Comparison of ENCODE assay signal across 12 mouse cellular contexts in the genomic region with DNA sequence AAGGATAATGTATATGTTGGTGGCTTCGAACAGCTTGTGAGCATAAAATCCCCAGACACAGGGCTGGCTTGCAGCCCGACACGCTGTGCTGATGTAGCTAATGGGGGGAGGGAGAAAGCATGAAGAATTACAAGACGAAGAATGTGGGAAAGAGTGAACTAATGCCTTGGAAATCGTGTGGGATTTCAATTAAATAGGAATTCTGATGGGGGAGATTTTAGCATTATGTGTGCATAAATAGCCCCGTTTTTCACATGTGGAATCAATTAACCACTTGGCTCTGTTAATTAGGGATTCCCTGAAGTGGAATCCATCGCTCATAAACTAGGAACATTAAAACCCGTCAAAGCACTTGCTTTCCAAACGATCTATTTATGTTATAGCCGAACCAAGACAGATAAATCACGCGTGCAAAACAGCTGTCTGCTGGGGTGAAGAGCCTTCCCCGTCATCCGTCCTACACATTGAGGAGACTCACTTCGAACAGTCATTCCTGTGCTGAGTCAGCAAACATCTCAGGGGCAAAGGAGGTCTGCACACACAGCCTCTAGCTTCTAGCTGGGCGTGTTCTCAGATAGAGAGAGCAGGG.
DNase-seq lines count a peak whose midpoint lies in the region; ATAC-seq and TF ChIP-seq lines count a peak whose summit lies in the region.
"Had no signal": no experiment of that assay in that cellular context is flagged by ENCODE, and none has a peak within 500 bp of the region (broad histone marks: within the 10 kb centered on the region; RNA-seq: fewer than 3 reads in every experiment).

No protein-coding gene starts in this region.

- no peak for TF ChIP-seq CTCF in gastrocnemius, adult 2 months (IDR thresholded peaks at IDR 0.05)

- no peaks in the 10 kb centered on the region for H3K36me3 ChIP-seq in midbrain, embryonic 11.5 days (ENCODE audit: control insufficient read depth, insufficient read depth, low read length)
- no peaks in the 10 kb centered on the region for H3K36me3 ChIP-seq in midbrain, embryonic 13.5 days
- no peaks in the 10 kb centered on the region for H3K36me3 ChIP-seq in forebrain, embryonic 16.5 days (ENCODE audit: control insufficient read depth, insufficient read depth)
- no peaks in the 10 kb centered on the region for H3K36me3 ChIP-seq in neural tube, embryonic 15.5 days

- H3K9ac ChIP-seq in midbrain, embryonic 11.5 days (ENCODE audit: low read length), result no peak overlapping the region
- H3K9ac ChIP-seq in midbrain, embryonic 13.5 days (replicated peaks), result no peak overlapping the region
- H3K9ac ChIP-seq in forebrain, embryonic 16.5 days (replicated peaks; ENCODE audit: low read depth, low read length), result no peak overlapping the region
- H3K9ac ChIP-seq in neural tube, embryonic 15.5 days (replicated peaks), result no peak overlapping the region

- H3K4me1 ChIP-seq in midbrain, embryonic 11.5 days (ENCODE audit: control insufficient read depth, insufficient read depth, low read length), result no peaks in the 10 kb centered on the region
- 0 out of 2 replicates have a peak, but pooled peaks cover 3% of the 10 kb centered on the region for H3K4me1 ChIP-seq in midbrain, embryonic 13.5 days (replicated peaks)
- peaks cover 13% of the 10 kb centered on the region for H3K4me1 ChIP-seq in forebrain, embryonic 16.5 days (replicated peaks; ENCODE audit: control insufficient read depth, insufficient read depth, low read length)
- peaks cover 12% of the 10 kb centered on the region for H3K4me1 ChIP-seq in neural tube, embryonic 15.5 days

- no peaks in the 10 kb centered on the region for H3K27me3 ChIP-seq in midbrain, embryonic 11.5 days (ENCODE audit: control insufficient read depth, insufficient read depth, low read length)
- no peaks in the 10 kb centered on the region for H3K27me3 ChIP-seq in midbrain, embryonic 13.5 days
- no peaks in the 10 kb centered on the region for H3K27me3 ChIP-seq in forebrain, embryonic 16.5 days (replicated peaks; ENCODE audit: control insufficient read depth, insufficient read depth, low read length)
- H3K27me3 ChIP-seq in neural tube, embryonic 15.5 days (replicated peaks), result no peaks in the 10 kb centered on the region

- H3K4me2 ChIP-seq in midbrain, embryonic 11.5 days, result no peak overlapping the region
- H3K4me2 ChIP-seq in midbrain, embryonic 13.5 days (replicated peaks), result no peak overlapping the region
- H3K4me2 ChIP-seq in forebrain, embryonic 16.5 days (ENCODE audit: low read length), result peak overlapping the region; percentile 22
- H3K4me2 ChIP-seq in neural tube, embryonic 15.5 days, result peak overlapping the region; percentile 34

- H3K4me3 ChIP-seq in gastrocnemius, adult 2 months, result peak overlapping the region; percentile 33; the same call in 1 of the 2 replicates
- H3K4me3 ChIP-seq in midbrain, embryonic 11.5 days (ENCODE audit: low read depth, low read length), result no peak overlapping the region
- no peak overlapping the region for H3K4me3 ChIP-seq in midbrain, embryonic 13.5 days (replicated peaks)
- H3K4me3 ChIP-seq in forebrain, embryonic 16.5 days (replicated peaks; ENCODE audit: low read length), result no peak overlapping the region
- no peak overlapping the region for H3K4me3 ChIP-seq in neural tube, embryonic 15.5 days (replicated peaks)
- H3K4me3 ChIP-seq: layer of hippocampus, adult 2 months had no signal

- ATAC-seq in midbrain, embryonic 11.5 days (ENCODE audit: low FRiP score), result no peak
- no peak for ATAC-seq in midbrain, embryonic 13.5 days
- ATAC-seq in forebrain, embryonic 16.5 days, result peak; percentile 47; the same call in 1 of the 2 replicates
- ATAC-seq in neural tube, embryonic 15.5 days (ENCODE audit: low FRiP score), result peak; percentile 77

- 79% methylated on average over 16 of the region's 16 CpGs for WGBS in midbrain, embryonic 11.5 days
- 68% methylated on average over 16 of the region's 16 CpGs for WGBS in midbrain, embryonic 13.5 days
- WGBS in forebrain, embryonic 16.5 days, result 20% methylated on average over 16 of the region's 16 CpGs
- 22% methylated on average over 16 of the region's 16 CpGs for WGBS in neural tube, embryonic 15.5 days

- no peaks in the 10 kb centered on the region for H3K9me3 ChIP-seq in midbrain, embryonic 11.5 days (ENCODE audit: control insufficient read depth, low read length)
- no peaks in the 10 kb centered on the region for H3K9me3 ChIP-seq in midbrain, embryonic 13.5 days
- no peaks in the 10 kb centered on the region for H3K9me3 ChIP-seq in forebrain, embryonic 16.5 days (ENCODE audit: control insufficient read depth, low read length)
- H3K9me3 ChIP-seq in neural tube, embryonic 15.5 days (replicated peaks), result no peaks in the 10 kb centered on the region

- H3K27ac ChIP-seq in gastrocnemius, adult 2 months, result no peak overlapping the region
- H3K27ac ChIP-seq in midbrain, embryonic 11.5 days (ENCODE audit: low read depth, low read length), result no peak overlapping the region
- H3K27ac ChIP-seq in midbrain, embryonic 13.5 days, result no peak overlapping the region
- peak overlapping the region; percentile 53 for H3K27ac ChIP-seq in forebrain, embryonic 16.5 days (ENCODE audit: low read length)
- H3K27ac ChIP-seq in neural tube, embryonic 15.5 days (replicated peaks), result 0 out of 2 replicates have a peak overlapping the region, but pooled peaks have one; percentile 9
- H3K27ac ChIP-seq: layer of hippocampus, adult 2 months had no signal

- DNase-seq in gastrocnemius, adult 2 months, result no peak
- no peak for DNase-seq in gastrocnemius, postnatal 25 days
- peak; percentile 51 for DNase-seq in midbrain, embryonic 11.5 days (ENCODE audit: low spot score, missing footprints)
- DNase-seq in urinary bladder, adult 18-20 months (ENCODE audit: low spot score in 2 of 2), result no peak
- DNase-seq in c-Kit-positive CD71-positive TER-119-positive erythroid progenitor cells, embryonic 14.5 days (ENCODE audit: low spot score), result no peak
- DNase-seq: B cell, adult 2 months; cerebellum, adult 8-10 months; thymus, postnatal 36 days had no signal

- intact Hi-C loops in gastrocnemius, adult 2 months (cut with DNase I), result no loop called here

Comparison
In these comparisons a context has a peak if more than half of its experiments do, and no peak if none do; other contexts are left out.
1. H3K27ac ChIP-seq: peak in forebrain, embryonic 16.5 days (single experiment) and neural tube, embryonic 15.5 days (single experiment); none in gastrocnemius, adult 2 months (single experiment), midbrain, embryonic 11.5 days (single experiment) and midbrain, embryonic 13.5 days (single experiment).
2. ATAC-seq: peak in forebrain, embryonic 16.5 days (single experiment) and neural tube, embryonic 15.5 days (single experiment); none in midbrain, embryonic 11.5 days (single experiment) and midbrain, embryonic 13.5 days (single experiment).
3. H3K4me2 ChIP-seq: peak in forebrain, embryonic 16.5 days (single experiment) and neural tube, embryonic 15.5 days (single experiment); none in midbrain, embryonic 11.5 days (single experiment) and midbrain, embryonic 13.5 days (single experiment).